Mouse (Mus musculus) CH12.LX (cell line): ENCODE results near the gene Stxbp3.

Experiments
- CTCF ChIP-seq, 2 experiments: IDR thresholded peaks in 1 of 2; conservative IDR thresholded peaks in 1 of 2; 2 replicates each; pipeline ENCODE4 v1.5.1; 2011 to 2012; ENCODE audit warnings: low read depth in 2 of 2, low read length in 2 of 2, improper control_type of control experiment in 1 of 2, inconsistent platforms in 1 of 2, mild to moderate bottlenecking in 1 of 2, moderate library complexity in 1 of 2
- E2F4 ChIP-seq: IDR thresholded peaks from 2 replicates; pipeline ENCODE4 v1.6.1; 2011; ENCODE audit warnings: low read depth, low read length, improper control_type of control experiment; ENCODE audit not compliant: insufficient replicate concordance
- EP300 ChIP-seq: IDR thresholded peaks from 2 replicates; pipeline ENCODE4 v1.6.1; 2011; ENCODE audit warnings: low read length, improper control_type of control experiment
- MEF2A ChIP-seq: IDR thresholded peaks from 2 replicates; pipeline ENCODE4 v1.6.1; 2014; ENCODE audit warnings: low read depth, mild to moderate bottlenecking, inconsistent platforms, low read length, improper control_type of control experiment, borderline replicate concordance
- MXI1 ChIP-seq: IDR thresholded peaks from 2 replicates; pipeline ENCODE4 v1.6.1; 2011; ENCODE audit warnings: mild to moderate bottlenecking, low read depth, low read length, improper control_type of control experiment
- NELFE ChIP-seq: IDR thresholded peaks from 2 replicates; pipeline ENCODE4 v1.6.1; 2011; ENCODE audit warnings: low read depth, low read length, improper control_type of control experiment
- POLR2A ChIP-seq: IDR thresholded peaks from 2 replicates; pipeline ENCODE4 v1.6.1; 2011; ENCODE audit warnings: low read depth, mild to moderate bottlenecking, improper control_type of control experiment, low read length
- POLR2AphosphoS2 ChIP-seq: IDR thresholded peaks from 2 replicates; pipeline ENCODE4 v1.6.1; 2011; ENCODE audit warnings: low read depth, low read length, improper control_type of control experiment
- RCOR1 ChIP-seq: conservative IDR thresholded peaks from 2 replicates; pipeline ENCODE4 v1.6.1; 2012; ENCODE audit warnings: low read depth, mild to moderate bottlenecking, inconsistent platforms, low read length, improper control_type of control experiment
- SMC3 ChIP-seq: IDR thresholded peaks from 2 replicates; pipeline ENCODE4 v1.6.1; 2011; ENCODE audit warnings: low read depth, low read length, improper control_type of control experiment
- TCF12 ChIP-seq: IDR thresholded peaks from 2 replicates; pipeline ENCODE4 v1.6.1; 2014; ENCODE audit warnings: low read depth, mild to moderate bottlenecking, inconsistent platforms, low read length, improper control_type of control experiment
- USF2 ChIP-seq: conservative IDR thresholded peaks from 2 replicates; pipeline ENCODE4 v1.6.1; 2011; ENCODE audit warnings: low read depth, low read length, improper control_type of control experiment
- ZMIZ1 ChIP-seq: IDR thresholded peaks from 2 replicates; pipeline ENCODE4 v1.6.1; 2012; ENCODE audit warnings: low read depth, mild to moderate bottlenecking, inconsistent platforms, low read length, improper control_type of control experiment

GRCm38 (mm10) chr3:108789299-108789698 lies 51.0 kb downstream of the Stxbp3 start:
- no peak for TF ChIP-seq CTCF (conservative IDR thresholded peaks at IDR 0.05 in 1 of 2, IDR thresholded peaks at IDR 0.05 in 1 of 2; ENCODE audit: low read depth in 2 of 2, low read length in 2 of 2)
- no peak for TF ChIP-seq EP300
- TF ChIP-seq MEF2A, result no peak
- TF ChIP-seq POLR2A, result no peak
- no peak for TF ChIP-seq MXI1
- no peak for TF ChIP-seq E2F4
- no peak for TF ChIP-seq SMC3
- TF ChIP-seq POLR2AphosphoS2, result no peak
- TF ChIP-seq TCF12, result no peak
- no peak for TF ChIP-seq NELFE
- no peak for TF ChIP-seq ZMIZ1
- no peak for TF ChIP-seq RCOR1
- no peak for TF ChIP-seq USF2
